Mouse (Mus musculus) lung, adult 2 months (tissue): ENCODE results near the gene Igfbp5.

Experiments
- CTCF ChIP-seq: fragments of 200-500 bp; IDR thresholded peaks from 2 replicates; pipeline ENCODE4 v1.5.1; 2011; ENCODE audit warnings: mild to moderate bottlenecking, low read length, control low read depth; ENCODE audit not compliant: insufficient read depth
- POLR2A ChIP-seq: fragments of 200-500 bp; IDR thresholded peaks from 2 replicates; pipeline ENCODE4 v1.6.1; 2011; ENCODE audit warnings: low read depth, mild to moderate bottlenecking, control low read depth, low read length, borderline replicate concordance; ENCODE audit errors: extremely low read depth

GRCm38 (mm10) chr1:72819995-72820394 is 54.7 kb downstream of the Igfbp5 start:
- TF ChIP-seq CTCF (no peak), POLR2A (no peak)
